Mouse (Mus musculus): ENCODE results near the gene Ascl1. TPM values are rescaled to one million over a fixed set of nuclear protein-coding genes. Genes with fewer than 3 reads are reported as not detected.

Ascl1 gene
- 3.1 and 4.2 TPM in 2 replicates for polyA plus RNA-seq (2015; fragmentation: Nextera tagmentation; extraction: Ambion mirVana)

DNA sequence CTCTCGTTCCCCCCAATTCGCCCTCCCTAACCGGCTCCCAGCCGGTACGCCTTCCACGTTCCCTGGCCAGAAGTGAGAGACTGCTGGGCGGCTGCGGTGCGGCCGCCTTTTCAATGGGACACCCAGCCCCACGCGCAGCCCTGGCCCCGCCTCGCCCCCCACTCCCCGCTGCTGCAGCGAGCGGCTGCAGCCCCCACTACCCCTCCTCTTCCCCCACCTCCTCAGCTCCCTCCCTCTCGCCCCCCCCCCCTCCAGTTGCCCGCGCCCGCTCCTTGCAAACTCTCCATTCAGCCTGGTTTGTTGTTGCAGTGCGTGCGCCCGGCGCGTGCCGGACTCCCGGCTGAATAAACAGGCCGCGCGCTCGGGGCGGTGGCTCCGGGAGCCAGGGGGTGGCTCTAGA lies at the start of gene Ascl1:
Ascl1 (minus strand) TSS at position 85 of the 400 bp plus-strand sequence.
- Histone ChIP-seq H3K4me1 (ENCODE audit: control insufficient read depth, insufficient read depth, low read length) (peaks cover 17% of the 10 kb centered on the region; the same call in 1 of the 2 replicates), H3K27ac (ENCODE audit: low read length) (peak within 1 kb of the TSS; percentile 66), H3K9ac (ENCODE audit: low read depth, low read length) (peak within 1 kb of the TSS; percentile 60), H3K4me2 (ENCODE audit: low read depth, low read length) (peak within 1 kb of the TSS; percentile 95), H3K27me3 (replicated peaks; ENCODE audit: control insufficient read depth, insufficient read depth, low read length) (peaks cover 78% of the 10 kb centered on the region), H3K4me3 (ENCODE audit: low read length) (peak within 1 kb of the TSS; percentile 61), H3K9me3 (ENCODE audit: control insufficient read depth, low read length) (peaks cover 9% of the 10 kb centered on the region), H3K36me3 (ENCODE audit: control insufficient read depth, insufficient read depth, low read length) (no peaks in the 10 kb centered on the region)
- WGBS = under 1% methylated on average over 31 of the region's 34 CpGs
- ATAC-seq = peak; percentile 67

DNA sequence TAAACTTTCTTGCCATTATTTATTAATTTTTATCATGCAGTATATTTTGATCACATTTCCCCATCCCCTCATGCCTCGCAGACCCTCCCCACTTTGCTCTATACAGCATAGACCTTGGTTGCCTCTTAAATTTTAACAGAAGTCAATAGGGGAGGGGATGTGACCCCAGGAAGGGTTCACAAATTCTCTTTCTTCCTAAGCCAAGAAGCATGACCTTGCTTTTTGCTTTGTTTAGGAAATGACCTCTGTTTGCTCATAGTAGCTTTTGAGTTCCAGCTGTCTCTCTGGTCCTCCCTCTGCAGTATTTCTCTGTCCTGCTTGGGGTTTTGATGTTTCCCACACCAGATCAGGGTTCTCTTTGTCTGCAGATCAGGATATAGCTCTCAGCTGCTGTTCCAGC lies 40.7 kb upstream of the Ascl1 start:
- ATAC-seq = no peak
- Histone ChIP-seq H3K9ac (ENCODE audit: low read depth, low read length) (no peak overlapping the region), H3K27ac (ENCODE audit: low read length) (no peak overlapping the region), H3K4me2 (ENCODE audit: low read depth, low read length) (no peak overlapping the region), H3K4me3 (ENCODE audit: low read length) (no peak overlapping the region), H3K9me3 (ENCODE audit: control insufficient read depth, low read length) (no peaks in the 10 kb centered on the region), H3K27me3 (replicated peaks; ENCODE audit: control insufficient read depth, insufficient read depth, low read length) (no peaks in the 10 kb centered on the region), H3K4me1 (ENCODE audit: control insufficient read depth, insufficient read depth, low read length) (no peaks in the 10 kb centered on the region), H3K36me3 (ENCODE audit: control insufficient read depth, insufficient read depth, low read length) (no peaks in the 10 kb centered on the region)
- 78% methylated on average over 1 of the region's 1 CpGs for WGBS

DNA sequence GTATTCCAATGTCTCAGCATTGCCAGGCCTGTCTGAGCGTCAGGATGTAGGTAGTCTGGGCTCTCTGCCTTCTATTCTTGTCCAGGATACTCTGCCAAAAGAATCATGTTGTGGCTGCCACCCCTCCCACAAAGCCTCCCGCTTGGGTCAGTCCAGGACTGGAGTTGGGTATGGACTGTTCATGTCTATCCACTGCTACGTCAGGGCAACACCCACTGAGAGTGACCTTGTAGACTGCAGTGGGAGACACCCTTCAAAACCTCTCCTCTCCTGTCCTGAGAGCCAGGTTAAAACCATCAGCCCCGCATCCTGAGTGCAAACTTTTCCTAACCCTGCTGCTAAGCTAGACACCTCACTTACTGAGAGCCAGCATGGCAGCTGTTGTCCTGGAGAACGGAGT lies 28.2 kb upstream of the Ascl1 start, which contains the start of gene Pah:
Pah (plus strand) TSS at position 150 of the 400 bp plus-strand sequence.
- H3K9ac ChIP-seq (ENCODE audit: low read depth, low read length) = no peak within 1 kb of the TSS
- no peak within 1 kb of the TSS for H3K4me3 ChIP-seq (ENCODE audit: low read length)
- H3K4me2 ChIP-seq (ENCODE audit: low read depth, low read length) = no peak within 1 kb of the TSS
- H3K9me3 ChIP-seq (ENCODE audit: control insufficient read depth, low read length) = no peaks in the 10 kb centered on the region
- H3K27me3 ChIP-seq (replicated peaks; ENCODE audit: control insufficient read depth, insufficient read depth, low read length) = no peaks in the 10 kb centered on the region
- ATAC-seq = no peak
- H3K27ac ChIP-seq (ENCODE audit: low read length) = no peak within 1 kb of the TSS
- WGBS = 79% methylated on average over 5 of the region's 5 CpGs
- no peaks in the 10 kb centered on the region for H3K36me3 ChIP-seq (ENCODE audit: control insufficient read depth, insufficient read depth, low read length)
- H3K4me1 ChIP-seq (ENCODE audit: control insufficient read depth, insufficient read depth, low read length) = no peaks in the 10 kb centered on the region

- Histone ChIP-seq H3K9ac (ENCODE audit: low read depth, low read length) (no peak overlapping the region), H3K4me1 (ENCODE audit: control insufficient read depth, insufficient read depth, low read length) (no peaks in the 10 kb centered on the region), H3K27ac (ENCODE audit: low read length) (no peak overlapping the region), H3K9me3 (ENCODE audit: control insufficient read depth, low read length) (no peaks in the 10 kb centered on the region), H3K4me3 (ENCODE audit: low read length) (no peak overlapping the region), H3K27me3 (replicated peaks; ENCODE audit: control insufficient read depth, insufficient read depth, low read length) (no peaks in the 10 kb centered on the region), H3K4me2 (ENCODE audit: low read depth, low read length) (no peak overlapping the region), H3K36me3 (ENCODE audit: control insufficient read depth, insufficient read depth, low read length) (no peaks in the 10 kb centered on the region)
- 64% methylated on average over 4 of the region's 4 CpGs for WGBS
- no peak for ATAC-seq
Observed at GRCm38 (mm10) chr10:87520401-87521116, 27.1 kb upstream of the Ascl1 start.

- WGBS = 74% methylated on average over 2 of the region's 2 CpGs
- no peak for ATAC-seq
- Histone ChIP-seq H3K36me3 (ENCODE audit: control insufficient read depth, insufficient read depth, low read length) (no peaks in the 10 kb centered on the region), H3K4me2 (ENCODE audit: low read depth, low read length) (no peak overlapping the region), H3K9me3 (ENCODE audit: control insufficient read depth, low read length) (no peaks in the 10 kb centered on the region), H3K27me3 (replicated peaks; ENCODE audit: control insufficient read depth, insufficient read depth, low read length) (no peaks in the 10 kb centered on the region), H3K4me1 (ENCODE audit: control insufficient read depth, insufficient read depth, low read length) (no peaks in the 10 kb centered on the region), H3K9ac (ENCODE audit: low read depth, low read length) (no peak overlapping the region), H3K27ac (ENCODE audit: low read length) (no peak overlapping the region), H3K4me3 (ENCODE audit: low read length) (no peak overlapping the region)
Observed at GRCm38 (mm10) chr10:87518585-87518984, 25.1 kb upstream of the Ascl1 start.

- no peak overlapping the region for H3K4me3 ChIP-seq (ENCODE audit: low read length)
- H3K4me1 ChIP-seq (ENCODE audit: control insufficient read depth, insufficient read depth, low read length) = no peaks in the 10 kb centered on the region
- no peaks in the 10 kb centered on the region for H3K36me3 ChIP-seq (ENCODE audit: control insufficient read depth, insufficient read depth, low read length)
- ATAC-seq = no peak
- H3K4me2 ChIP-seq (ENCODE audit: low read depth, low read length) = no peak overlapping the region
- no peak overlapping the region for H3K9ac ChIP-seq (ENCODE audit: low read depth, low read length)
- no peaks in the 10 kb centered on the region for H3K27me3 ChIP-seq (replicated peaks; ENCODE audit: control insufficient read depth, insufficient read depth, low read length)
- H3K9me3 ChIP-seq (ENCODE audit: control insufficient read depth, low read length) = no peaks in the 10 kb centered on the region
- H3K27ac ChIP-seq (ENCODE audit: low read length) = no peak overlapping the region
Observed at GRCm38 (mm10) chr10:87513052-87513451, 19.6 kb upstream of the Ascl1 start.

- H3K4me3 ChIP-seq (ENCODE audit: low read length) = no peak overlapping the region
- H3K4me1 ChIP-seq (ENCODE audit: control insufficient read depth, insufficient read depth, low read length) = no peaks in the 10 kb centered on the region
- H3K4me2 ChIP-seq (ENCODE audit: low read depth, low read length) = no peak overlapping the region
- H3K36me3 ChIP-seq (ENCODE audit: control insufficient read depth, insufficient read depth, low read length) = no peaks in the 10 kb centered on the region
- WGBS = 83% methylated on average over 4 of the region's 4 CpGs
- no peak overlapping the region for H3K27ac ChIP-seq (ENCODE audit: low read length)
- no peak for ATAC-seq
- H3K9me3 ChIP-seq (ENCODE audit: control insufficient read depth, low read length) = no peaks in the 10 kb centered on the region
- H3K27me3 ChIP-seq (replicated peaks; ENCODE audit: control insufficient read depth, insufficient read depth, low read length) = peaks cover 3% of the 10 kb centered on the region; the same call in 1 of the 2 replicates
- no peak overlapping the region for H3K9ac ChIP-seq (ENCODE audit: low read depth, low read length)
Observed at GRCm38 (mm10) chr10:87508581-87508980, 15.1 kb upstream of the Ascl1 start.

DNA sequence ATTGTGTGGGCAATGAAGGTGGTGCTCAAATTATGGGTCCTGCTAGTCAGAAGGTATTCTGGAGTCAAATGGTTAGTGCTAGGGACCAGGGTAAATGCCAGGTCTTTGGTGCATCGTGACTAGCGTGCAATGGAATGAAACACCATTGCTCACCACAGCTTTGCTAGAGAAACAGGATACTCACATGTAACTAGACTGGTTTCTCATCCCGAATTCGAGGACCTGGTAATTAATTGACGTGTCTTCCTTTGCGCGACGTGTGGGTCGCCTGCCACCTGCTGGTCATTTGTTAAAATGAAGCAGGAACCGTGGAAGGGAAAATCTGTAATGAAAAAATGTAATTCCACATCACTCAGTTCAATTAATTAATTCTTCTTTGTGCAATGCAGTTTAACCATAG lies 10.5 kb upstream of the Ascl1 start:
- H3K4me1 ChIP-seq (ENCODE audit: control insufficient read depth, insufficient read depth, low read length) = no peaks in the 10 kb centered on the region

DNA sequence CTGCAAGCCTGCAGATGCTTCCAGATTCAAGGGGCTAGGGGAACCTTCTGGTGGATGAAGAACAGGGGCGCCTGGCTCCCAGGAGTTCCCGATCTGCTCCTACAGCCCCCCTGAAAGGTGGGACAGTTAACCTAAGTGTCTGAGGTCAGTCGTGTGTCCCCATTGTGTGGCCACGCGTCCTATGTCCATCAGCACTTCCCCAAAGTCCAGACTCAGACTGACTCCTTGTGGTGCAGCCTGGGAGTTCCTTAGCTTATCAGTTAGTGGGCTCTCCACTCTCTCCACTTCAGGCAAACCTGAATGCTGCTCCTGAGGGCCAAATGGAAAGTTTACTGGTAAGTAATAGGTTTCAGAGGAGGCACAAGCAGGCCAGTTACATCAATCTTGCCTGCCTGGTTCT lies 8.8 kb upstream of the Ascl1 start:
- Histone ChIP-seq H3K9me3 (ENCODE audit: control insufficient read depth, low read length) (peaks cover 4% of the 10 kb centered on the region; the same call in 1 of the 2 replicates), H3K36me3 (ENCODE audit: control insufficient read depth, insufficient read depth, low read length) (no peaks in the 10 kb centered on the region), H3K9ac (ENCODE audit: low read depth, low read length) (no peak overlapping the region), H3K4me2 (ENCODE audit: low read depth, low read length) (no peak overlapping the region), H3K4me1 (ENCODE audit: control insufficient read depth, insufficient read depth, low read length) (no peaks in the 10 kb centered on the region), H3K27me3 (replicated peaks; ENCODE audit: control insufficient read depth, insufficient read depth, low read length) (peaks cover 34% of the 10 kb centered on the region), H3K4me3 (ENCODE audit: low read length) (no peak overlapping the region), H3K27ac (ENCODE audit: low read length) (no peak overlapping the region)
- no peak for ATAC-seq
- 21% methylated on average over 5 of the region's 5 CpGs for WGBS

More for the DNA sequence above, 10.5 kb upstream of the Ascl1 start:
- Histone ChIP-seq H3K9me3 (ENCODE audit: control insufficient read depth, low read length) (no peaks in the 10 kb centered on the region), H3K4me3 (ENCODE audit: low read length) (no peak overlapping the region), H3K36me3 (ENCODE audit: control insufficient read depth, insufficient read depth, low read length) (no peaks in the 10 kb centered on the region), H3K9ac (ENCODE audit: low read depth, low read length) (no peak overlapping the region), H3K27ac (ENCODE audit: low read length) (no peak overlapping the region), H3K4me2 (ENCODE audit: low read depth, low read length) (no peak overlapping the region), H3K27me3 (replicated peaks; ENCODE audit: control insufficient read depth, insufficient read depth, low read length) (peaks cover 28% of the 10 kb centered on the region)
- no peak for ATAC-seq
- 2% methylated on average over 10 of the region's 10 CpGs for WGBS

GRCm38 (mm10) chr10:87501659-87502042 lies 8.2 kb upstream of the Ascl1 start:
- H3K36me3 ChIP-seq (ENCODE audit: control insufficient read depth, insufficient read depth, low read length) = no peaks in the 10 kb centered on the region
- no peak for ATAC-seq
- no peak overlapping the region for H3K9ac ChIP-seq (ENCODE audit: low read depth, low read length)
- H3K27ac ChIP-seq (ENCODE audit: low read length) = no peak overlapping the region
- peaks cover 4% of the 10 kb centered on the region; the same call in 1 of the 2 replicates for H3K9me3 ChIP-seq (ENCODE audit: control insufficient read depth, low read length)
- peaks cover 38% of the 10 kb centered on the region for H3K27me3 ChIP-seq (replicated peaks; ENCODE audit: control insufficient read depth, insufficient read depth, low read length)
- H3K4me1 ChIP-seq (ENCODE audit: control insufficient read depth, insufficient read depth, low read length) = no peaks in the 10 kb centered on the region
- no peak overlapping the region for H3K4me3 ChIP-seq (ENCODE audit: low read length)
- H3K4me2 ChIP-seq (ENCODE audit: low read depth, low read length) = no peak overlapping the region
- WGBS = 10% methylated on average over 7 of the region's 7 CpGs
